Mouse (Mus musculus) ES-E14 (cell line): ENCODE data around the gene Tecr.

Source experiments
- CHD2 ChIP-seq: IDR thresholded peaks from 2 replicates; pipeline ENCODE4 v1.6.1; 2014; ENCODE audit warnings: mild to moderate bottlenecking, low read depth, low read length, inconsistent platforms
- HCFC1 ChIP-seq: IDR thresholded peaks from 2 replicates; pipeline ENCODE4 v1.6.1; 2012; ENCODE audit warnings: low read length, inconsistent platforms, borderline replicate concordance; ENCODE audit not compliant: insufficient read depth
- MAFK ChIP-seq: IDR thresholded peaks from 2 replicates; pipeline ENCODE4 v1.6.1; 2014; ENCODE audit warnings: mild to moderate bottlenecking, low read depth, low read length, inconsistent platforms; ENCODE audit not compliant: insufficient read depth
- ZNF384 ChIP-seq: IDR thresholded peaks from 2 replicates; pipeline ENCODE4 v1.6.1; 2012; ENCODE audit warnings: low read depth, low read length, inconsistent platforms

- TF ChIP-seq HCFC1 (no peak), MAFK (no peak), ZNF384 (no peak), CHD2 (no peak)
Observed at GRCm38 (mm10) chr8:83587644-83588043, 20.1 kb downstream of the Tecr start.
